Mouse (Mus musculus) limb, embryonic 14.5 days (tissue): Measurements from ENCODE around the gene Gsto2. TPM values are rescaled to one million over a fixed set of nuclear protein-coding genes. Genes with fewer than 3 reads are reported as not detected.

Experiments
- ATAC-seq: fragments of 200-750 bp; cut with Nextera tagmentation; 2 replicates; pipeline ENCODE4 v1.8.0; 2017; ENCODE audit warnings: low read depth, moderate number of reproducible peaks, moderate TSS enrichment; ENCODE audit not compliant: low FRiP score
- DNase-seq: peaks from one replicate; pipeline ENCODE4 v3.0.0-alpha.2; 2015; ENCODE audit warnings: low spot score
- H3K27ac ChIP-seq: fragments of 300-500 bp; sonication (generic); replicated peaks from 2 replicates; pipeline ENCODE4 v1.5.1; 2014; ENCODE audit warnings: low read depth, mild to moderate bottlenecking, low read length, moderate library complexity, mixed read lengths
- H3K27me3 ChIP-seq: fragments of 300-500 bp; sonication (generic); 2 replicates; pipeline ENCODE4 v1.6.1; 2014; ENCODE audit warnings: low read length, mixed read lengths; ENCODE audit not compliant: control insufficient read depth, insufficient read depth
- H3K36me3 ChIP-seq: fragments of 300-500 bp; sonication (generic); 2 replicates; pipeline ENCODE4 v1.6.1; 2014; ENCODE audit warnings: mild to moderate bottlenecking, low read length, moderate library complexity, mixed read lengths; ENCODE audit not compliant: control insufficient read depth, insufficient read depth
- H3K4me1 ChIP-seq: fragments of 300-500 bp; sonication (generic); 2 replicates; pipeline ENCODE4 v1.6.1; 2014; ENCODE audit warnings: antibody characterized with exemption, low read length, mixed read lengths; ENCODE audit not compliant: control insufficient read depth, insufficient read depth
- H3K4me2 ChIP-seq: fragments of 300-500 bp; sonication (generic); replicated peaks from 2 replicates; pipeline ENCODE4 v1.6.1; 2014; ENCODE audit warnings: low read depth, mild to moderate bottlenecking, low read length, moderate library complexity; ENCODE audit not compliant: severe bottlenecking
- H3K4me3 ChIP-seq: fragments of 300-500 bp; sonication (generic); replicated peaks from 2 replicates; pipeline ENCODE4 v1.5.1; 2014; ENCODE audit warnings: low read length
- H3K9ac ChIP-seq: fragments of 300-500 bp; sonication (generic); 2 replicates; pipeline ENCODE4 v1.6.1; 2014; ENCODE audit warnings: mild to moderate bottlenecking, low read depth, low read length, moderate library complexity; ENCODE audit not compliant: severe bottlenecking
- H3K9me3 ChIP-seq: fragments of 300-500 bp; sonication (generic); 2 replicates; pipeline ENCODE4 v1.6.1; 2016; ENCODE audit warnings: low read length; ENCODE audit not compliant: control insufficient read depth
- POLR2A ChIP-seq: fragments of 200-500 bp; IDR thresholded peaks from 2 replicates; pipeline ENCODE4 v1.8.0; 2012; ENCODE audit warnings: inconsistent platforms, mild to moderate bottlenecking, moderate library complexity, borderline replicate concordance; ENCODE audit not compliant: insufficient read depth, insufficient read length; ENCODE audit errors: extremely low read depth
- WGBS: fragments of 180-500 bp; shearing (Covaris S2); extraction: QIAGEN DNeasy Blood & Tissue Kit; methylation state at CpG from one replicate; pipeline ENCODE4 v1.1.7; 2014; 5-methylcytosine and 5-hydroxymethylcytosine counted together
- polyA plus RNA-seq, 2 experiments: library from polyadenylated mRNA; depleted of rRNA in 1 of 2; stranded (reverse) in 1 of 2; unstranded in 1 of 2; fragments of >200 nt; fragmentation: Nextera tagmentation in 1 of 2; extraction: Ambion mirVana in 1 of 2; gene quantifications; 2 replicates each; pipeline versions ENCODE4 v1.2.1 to v1.2.3; 2012 to 2014

Gene Gsto2
- 1.2 and 1.6 TPM in 2 replicates for polyA plus RNA-seq (2012; rRNA removed)
- polyA plus RNA-seq (2014; fragmentation: Nextera tagmentation; extraction: Ambion mirVana): 0.87 and 1.4 TPM in 2 replicates

GRCm38 (mm10) chr19:47865353-47865947, at the start of gene Gsto2:
Gene Gsto2, plus strand, starts transcription at chr19:47865534.
- H3K9ac ChIP-seq: peak within 1 kb of the TSS; percentile 84
- H3K9me3 ChIP-seq: no peaks in the 10 kb centered on the region
- peaks cover 28% of the 10 kb centered on the region for H3K36me3 ChIP-seq
- under 1% methylated on average over 49 of the region's 49 CpGs for WGBS
- H3K4me3 ChIP-seq: peak within 1 kb of the TSS; percentile 66
- no peaks in the 10 kb centered on the region for H3K27me3 ChIP-seq
- H3K4me1 ChIP-seq: peaks cover 18% of the 10 kb centered on the region
- H3K4me2 ChIP-seq: peak within 1 kb of the TSS; percentile 85
- DNase-seq: peak; percentile 98
- ATAC-seq: peak; percentile 100
- peak within 1 kb of the TSS; percentile 80 for H3K27ac ChIP-seq
- TF ChIP-seq POLR2A: peak; percentile 64; the same call in 1 of the 2 replicates

DNA sequence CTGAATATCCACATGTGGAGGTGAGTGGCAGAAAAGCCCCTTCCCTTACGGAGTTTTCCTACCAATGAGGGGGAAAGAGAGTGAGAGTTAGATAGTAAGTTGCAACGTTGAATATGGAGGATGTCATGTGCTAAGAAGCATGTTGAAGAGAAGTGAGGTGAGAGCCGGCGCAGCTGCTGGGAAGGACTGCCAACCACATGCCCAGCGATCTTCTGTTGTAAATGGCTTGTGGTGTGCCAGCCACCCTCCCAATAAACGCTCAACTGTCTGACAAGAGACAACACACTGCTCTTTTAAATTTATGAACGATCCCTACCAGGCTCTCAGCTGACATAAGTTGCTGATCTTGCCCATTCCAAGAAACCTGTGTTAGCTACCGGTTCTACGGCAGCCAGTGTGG, 47.6 kb upstream of the Gsto2 start:
- Histone ChIP-seq H3K27me3 (no peaks in the 10 kb centered on the region), H3K4me2 (no peak overlapping the region), H3K4me3 (no peak overlapping the region), H3K4me1 (0 out of 2 replicates have a peak, but pooled peaks cover 2% of the 10 kb centered on the region), H3K9me3 (no peaks in the 10 kb centered on the region), H3K36me3 (no peaks in the 10 kb centered on the region), H3K9ac (no peak overlapping the region), H3K27ac (no peak overlapping the region)
- TF ChIP-seq POLR2A: no peak
- no peak for DNase-seq
- WGBS: 76% methylated on average over 9 of the region's 9 CpGs
- no peak for ATAC-seq

DNA sequence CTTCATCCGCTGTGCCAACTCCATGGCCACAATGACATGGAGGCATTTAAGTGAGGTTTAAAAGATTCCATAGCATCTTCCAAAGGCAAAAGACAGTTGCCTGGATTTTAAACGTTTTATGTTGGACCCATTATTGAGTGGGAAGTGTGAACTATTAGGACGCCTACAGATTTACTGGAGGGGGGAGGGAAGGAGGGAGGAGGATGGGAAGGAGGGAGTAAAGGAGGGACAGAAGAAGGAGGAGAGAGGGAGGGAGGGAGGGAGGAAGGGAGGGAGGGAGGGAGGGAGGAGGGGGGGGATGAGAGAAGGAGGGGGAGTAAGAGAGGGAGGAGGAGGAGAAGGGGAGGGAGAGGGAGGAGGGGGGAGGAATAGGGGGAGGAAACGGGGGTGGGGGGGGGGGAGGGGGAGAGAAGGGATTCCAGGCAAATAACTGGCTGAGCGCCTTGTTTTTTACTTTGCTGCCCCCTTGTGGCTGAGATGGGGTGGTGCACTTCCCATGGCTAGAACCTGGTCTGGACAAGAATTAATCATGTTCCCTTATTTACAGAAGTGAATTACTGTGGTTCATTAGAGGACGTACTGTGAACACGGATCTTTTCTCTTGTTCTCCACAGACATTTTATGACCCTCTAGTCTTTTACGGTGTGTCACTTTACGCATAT, 44.4 kb upstream of the Gsto2 start:
- 21% methylated on average over 8 of the region's 9 CpGs for WGBS
- no peak overlapping the region for H3K27ac ChIP-seq

DNA sequence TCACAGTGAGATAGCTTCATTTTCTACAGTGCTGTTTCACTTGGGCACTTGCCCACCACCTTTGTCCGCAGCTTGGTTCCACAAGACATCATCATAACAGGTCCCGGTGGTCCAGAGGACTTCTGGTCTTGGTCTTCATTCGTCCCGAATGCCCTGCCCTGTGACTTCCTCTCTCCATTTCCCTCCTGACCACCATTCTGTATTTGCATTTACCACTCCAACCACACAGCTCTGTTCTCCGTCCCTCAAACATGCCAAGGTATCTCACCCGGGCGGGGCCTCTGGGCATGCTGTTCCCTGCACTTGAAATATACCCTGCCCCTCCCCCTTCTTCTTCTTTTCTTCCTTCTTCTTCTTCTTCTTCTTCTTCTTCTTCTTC, 43.9 kb upstream of the Gsto2 start:
- Histone ChIP-seq H3K4me3 (no peak overlapping the region), H3K36me3 (no peaks in the 10 kb centered on the region), H3K9me3 (no peaks in the 10 kb centered on the region), H3K27ac (no peak overlapping the region), H3K4me2 (no peak overlapping the region), H3K9ac (no peak overlapping the region), H3K4me1 (0 out of 2 replicates have a peak, but pooled peaks cover 2% of the 10 kb centered on the region), H3K27me3 (no peaks in the 10 kb centered on the region)
- WGBS: 55% methylated on average over 7 of the region's 7 CpGs
- DNase-seq: no peak
- TF ChIP-seq POLR2A: no peak
- no peak for ATAC-seq

More for the DNA sequence above, 44.4 kb upstream of the Gsto2 start:
- Histone ChIP-seq H3K4me1 (0 out of 2 replicates have a peak, but pooled peaks cover 2% of the 10 kb centered on the region), H3K36me3 (no peaks in the 10 kb centered on the region), H3K4me3 (no peak overlapping the region), H3K27me3 (no peaks in the 10 kb centered on the region), H3K4me2 (no peak overlapping the region), H3K9ac (no peak overlapping the region), H3K9me3 (no peaks in the 10 kb centered on the region)
- no peak for ATAC-seq
- peak; percentile 68 for DNase-seq
- no peak for TF ChIP-seq POLR2A

GRCm38 (mm10) chr19:47822143-47822796, 43.1 kb upstream of the Gsto2 start:
- no peak for TF ChIP-seq POLR2A
- Histone ChIP-seq H3K4me1 (0 out of 2 replicates have a peak, but pooled peaks cover 2% of the 10 kb centered on the region), H3K27me3 (no peaks in the 10 kb centered on the region), H3K4me2 (no peak overlapping the region), H3K9ac (no peak overlapping the region), H3K9me3 (no peaks in the 10 kb centered on the region), H3K27ac (no peak overlapping the region), H3K36me3 (no peaks in the 10 kb centered on the region), H3K4me3 (no peak overlapping the region)
- 16% methylated on average over 8 of the region's 8 CpGs for WGBS
- DNase-seq (peak; percentile 50), ATAC-seq (no peak)
